Mouse (Mus musculus): ENCODE data around the gene Chic1.

Chic1 gene

DNA sequence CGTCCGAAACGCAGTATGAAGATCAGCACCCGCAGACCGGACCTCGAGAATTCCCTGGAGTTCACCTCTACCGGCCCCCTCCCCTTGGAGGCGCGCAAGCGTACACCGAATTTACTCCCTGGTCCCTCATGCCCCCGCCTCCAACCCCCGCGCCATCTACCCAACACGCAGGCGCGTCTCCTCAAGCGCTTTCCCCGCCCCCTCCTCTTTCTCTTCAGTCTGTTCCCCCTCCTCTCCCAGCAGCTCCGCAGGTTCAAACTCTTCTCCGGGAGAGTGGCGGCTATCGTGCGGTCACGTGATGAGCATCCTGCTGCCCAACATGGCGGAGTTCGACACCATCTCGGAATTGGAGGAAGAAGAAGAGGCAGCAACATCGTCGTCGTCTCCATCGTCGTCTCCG is at the start of gene Chic1:
Chic1 (plus strand) TSS at position 190 of the 400 bp plus-strand sequence.
- peak; percentile 81 to 85 for DNase-seq (ENCODE audit: low spot score in 2 of 2)

- DNase-seq (ENCODE audit: low spot score in 2 of 2): no peak
Observed at GRCm38 (mm10) chrX:103308262-103308661, 48.0 kb upstream of the Chic1 start.

GRCm38 (mm10) chrX:103311723-103312122 is 44.6 kb upstream of the Chic1 start:
- DNase-seq (ENCODE audit: low spot score in 2 of 2): no peak

GRCm38 (mm10) chrX:103314146-103314545 is 42.1 kb upstream of the Chic1 start:
- no peak for DNase-seq (ENCODE audit: low spot score in 2 of 2)

DNA sequence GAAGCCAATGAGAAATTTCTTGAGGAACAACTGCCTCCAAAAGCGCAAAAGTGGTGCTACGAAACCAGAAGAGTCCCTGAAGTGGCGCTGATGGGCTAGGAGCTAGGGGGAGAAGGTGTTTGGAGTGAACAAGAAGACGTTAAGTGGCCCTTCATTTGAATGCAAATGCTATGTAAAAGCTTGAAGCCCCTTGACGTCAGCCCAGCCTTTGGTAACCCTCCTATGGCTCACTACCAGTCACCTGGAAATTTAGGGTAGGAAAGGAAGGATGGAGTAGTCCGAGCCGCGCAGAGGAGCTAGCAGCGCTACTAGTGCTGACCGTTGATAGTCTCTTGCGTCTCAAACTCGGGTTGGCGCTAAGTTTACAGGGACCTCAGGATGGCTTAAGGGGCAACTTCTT is 35.1 kb upstream of the Chic1 start, which contains the start of gene Cdx4:
Cdx4 (plus strand) TSS at position 253 of the 400 bp plus-strand sequence.
- DNase-seq (ENCODE audit: low spot score in 2 of 2): no peak

GRCm38 (mm10) chrX:103325900-103326299 is 30.4 kb upstream of the Chic1 start:
- DNase-seq (ENCODE audit: low spot score in 2 of 2): no peak

- DNase-seq (ENCODE audit: low spot score in 2 of 2): no peak
Observed at GRCm38 (mm10) chrX:103329386-103329785, 26.9 kb upstream of the Chic1 start.

DNA sequence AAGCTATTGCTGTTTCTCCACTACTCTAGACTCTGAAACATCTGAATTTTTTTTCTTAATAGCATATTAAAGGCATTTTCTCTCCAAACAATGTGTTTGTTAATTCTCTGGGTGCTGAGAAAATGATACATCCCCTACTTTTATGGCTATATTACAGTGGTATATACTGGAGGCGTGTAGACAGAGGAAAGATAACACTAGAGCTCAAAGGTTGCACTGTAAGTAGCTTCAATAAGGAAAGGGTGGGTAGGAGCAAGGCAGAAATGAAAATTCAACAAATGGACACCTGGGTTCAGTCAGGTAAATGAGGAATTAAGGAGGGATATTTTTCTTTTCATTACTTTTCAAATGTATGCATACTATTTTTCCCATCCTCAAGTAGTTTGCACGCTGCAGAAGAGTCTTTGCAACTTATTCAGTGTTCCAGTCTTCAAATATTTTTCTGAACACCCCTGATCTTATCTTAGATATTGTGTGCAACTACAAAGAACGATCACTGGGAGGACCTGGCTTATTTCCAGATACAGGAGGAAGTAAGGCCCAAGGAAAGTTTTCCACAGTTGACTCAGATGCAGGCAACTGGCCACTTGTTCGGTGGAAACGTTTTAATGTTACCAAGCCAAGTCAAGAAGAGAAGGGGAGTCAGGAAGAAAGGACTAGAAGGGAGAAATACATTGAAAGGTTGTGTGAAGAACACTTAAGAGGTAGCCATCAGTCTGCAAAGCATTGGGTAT is 25.0 kb upstream of the Chic1 start:
- DNase-seq (ENCODE audit: low spot score in 2 of 2): no peak

GRCm38 (mm10) chrX:103341369-103342113 is 14.7 kb upstream of the Chic1 start:
- DNase-seq (ENCODE audit: low spot score in 2 of 2): no peak

DNA sequence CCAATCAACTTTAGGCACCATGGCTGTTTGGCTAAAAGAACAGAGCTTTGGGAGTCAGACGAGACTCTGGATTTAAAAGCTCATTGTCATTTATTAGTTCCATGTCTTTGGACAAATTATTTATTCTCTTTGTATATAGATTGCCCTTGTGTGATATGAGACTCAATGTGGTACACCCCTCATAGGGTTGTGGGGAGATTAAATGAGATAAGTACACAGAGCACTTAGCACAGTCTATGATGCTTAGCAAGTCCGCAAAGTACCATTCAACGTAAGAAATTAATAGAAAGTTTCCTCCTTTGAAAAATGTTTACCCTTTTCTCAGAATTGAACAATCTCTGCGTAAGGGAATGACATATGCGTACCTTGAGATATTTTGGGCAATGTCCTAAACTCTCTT is 492 bp upstream of the Chic1 start:
- DNase-seq (ENCODE audit: low spot score in 2 of 2): no peak

DNA sequence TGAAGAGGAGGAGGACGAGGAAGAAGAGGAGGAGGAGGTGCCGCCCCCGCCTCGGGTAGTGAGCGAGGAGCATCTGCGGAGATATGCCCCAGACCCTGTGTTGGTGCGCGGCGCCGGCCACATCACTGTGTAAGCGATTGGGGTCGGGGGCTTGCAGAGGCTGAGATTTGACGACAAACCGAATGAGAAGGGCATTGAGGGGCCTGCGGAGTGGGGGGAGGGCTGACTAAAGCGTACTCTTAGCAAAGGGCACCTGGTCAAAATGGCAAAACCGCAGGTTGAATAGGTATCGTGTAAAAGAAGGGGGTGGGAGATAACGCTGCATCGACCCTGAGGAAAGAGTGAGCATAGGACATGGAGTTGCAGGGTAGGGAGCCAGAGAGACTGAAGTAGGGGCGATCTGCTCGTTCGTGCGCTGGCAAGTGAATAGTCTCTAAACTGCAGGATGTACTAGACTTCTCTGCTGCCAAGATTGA is 523 bp downstream of the Chic1 start:
- peak in 1 of 2 experiments; percentile 22 for DNase-seq (ENCODE audit: low spot score in 2 of 2)

DNA sequence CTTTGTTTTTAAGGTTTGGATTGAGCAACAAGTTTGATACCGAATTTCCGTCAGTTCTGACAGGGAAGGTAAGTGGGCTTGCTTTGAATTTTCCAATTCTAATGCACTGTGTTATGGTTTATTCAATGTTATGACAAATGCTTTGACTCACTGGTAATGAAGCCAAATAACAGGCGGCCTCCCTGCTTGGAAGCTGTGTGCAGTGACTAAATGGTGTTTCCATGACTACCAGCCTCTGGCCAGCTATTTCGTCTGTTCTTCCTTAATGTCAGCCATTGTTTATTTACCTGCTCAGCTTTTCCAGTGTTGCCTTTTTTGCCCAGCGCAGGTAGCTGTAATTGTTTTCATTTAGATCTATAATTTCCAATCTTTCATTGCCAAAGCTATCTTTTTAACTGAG is 9.9 kb downstream of the Chic1 start:
- DNase-seq (ENCODE audit: low spot score in 2 of 2): no peak

DNA sequence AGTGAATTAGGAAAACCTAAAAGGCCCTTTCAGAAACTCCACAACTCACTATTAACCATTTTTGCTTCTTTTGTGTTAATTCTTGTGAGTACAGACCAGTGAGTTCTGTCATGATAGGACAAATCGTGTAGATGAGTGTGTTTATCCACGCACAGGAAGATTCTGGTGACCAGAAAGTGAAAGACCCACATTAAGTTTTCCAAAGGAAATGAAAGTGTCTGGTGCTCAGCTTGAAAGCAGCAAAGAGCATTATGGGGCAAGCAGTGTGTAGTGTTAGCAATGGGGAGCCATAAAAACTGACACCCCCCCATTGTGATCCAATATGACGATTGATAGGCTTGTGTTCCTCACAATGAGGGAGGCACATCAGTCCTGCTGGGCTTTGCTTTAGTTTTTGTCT is 12.4 kb downstream of the Chic1 start:
- DNase-seq (ENCODE audit: low spot score in 2 of 2): no peak

DNA sequence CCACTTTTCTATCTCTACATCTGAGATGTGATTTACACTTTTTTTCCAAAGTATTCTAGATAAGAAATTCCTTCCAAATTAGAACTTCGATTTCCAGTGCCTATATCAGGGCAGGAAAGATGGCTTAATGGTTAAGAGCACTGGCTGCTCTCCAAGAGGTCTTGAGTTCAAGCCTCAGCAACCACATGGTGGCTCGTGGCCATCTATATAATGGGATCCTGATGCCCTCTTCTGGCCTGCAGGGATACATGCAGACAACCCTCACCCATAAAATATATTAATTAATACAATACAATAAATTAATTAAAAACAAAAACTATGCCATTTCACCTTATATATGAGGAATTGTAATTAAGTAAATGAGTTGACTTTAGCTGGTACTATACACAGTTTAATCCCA is 14.9 kb downstream of the Chic1 start:
- no peak for DNase-seq (ENCODE audit: low spot score in 2 of 2)

DNA sequence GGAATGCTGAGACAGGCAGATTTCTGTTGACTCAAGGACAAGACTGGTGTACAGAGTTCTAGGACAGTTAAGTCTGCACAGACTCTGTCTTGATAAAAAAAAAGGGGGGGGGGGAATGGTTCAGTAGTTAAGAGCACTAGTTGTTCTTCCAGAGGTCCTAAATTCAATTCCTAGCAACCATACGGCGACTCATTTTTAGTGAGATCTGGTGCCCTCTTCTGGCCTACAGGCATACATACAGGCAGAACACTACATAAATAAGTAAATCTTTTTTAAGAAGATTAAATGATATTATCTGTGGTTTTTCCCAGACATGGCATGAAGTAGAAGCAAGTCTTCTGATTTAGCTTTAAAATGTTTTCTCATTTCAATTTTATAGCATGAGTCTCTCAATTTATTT is 15.4 kb downstream of the Chic1 start:
- DNase-seq (ENCODE audit: low spot score in 2 of 2): no peak

GRCm38 (mm10) chrX:103374250-103374649 is 18.0 kb downstream of the Chic1 start:
- DNase-seq (ENCODE audit: low spot score in 2 of 2): peak in 1 of 2 experiments; percentile 8

- no peak for DNase-seq (ENCODE audit: low spot score in 2 of 2)
Observed at GRCm38 (mm10) chrX:103384528-103384927, 28.3 kb downstream of the Chic1 start.

DNA sequence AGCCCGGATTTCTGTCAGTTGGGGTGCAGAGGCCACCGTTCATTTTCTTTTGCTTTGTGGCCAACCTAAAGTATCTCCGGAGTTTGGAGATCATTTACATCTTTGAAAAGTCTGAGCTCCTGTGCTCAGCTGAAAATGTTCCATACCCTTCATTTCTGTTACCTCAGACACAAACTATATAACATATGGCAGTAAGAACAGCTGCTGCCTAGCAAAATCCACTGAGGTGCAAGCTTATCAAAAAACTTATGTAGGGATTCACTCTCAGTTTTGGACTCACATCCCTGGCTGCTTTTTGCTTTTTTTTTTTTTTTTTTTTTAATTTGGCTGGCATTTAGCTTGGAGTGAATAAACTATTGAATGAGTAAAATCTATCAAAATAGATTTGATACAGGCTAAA is 31.9 kb downstream of the Chic1 start:
- no peak for DNase-seq (ENCODE audit: low spot score in 2 of 2)

DNA sequence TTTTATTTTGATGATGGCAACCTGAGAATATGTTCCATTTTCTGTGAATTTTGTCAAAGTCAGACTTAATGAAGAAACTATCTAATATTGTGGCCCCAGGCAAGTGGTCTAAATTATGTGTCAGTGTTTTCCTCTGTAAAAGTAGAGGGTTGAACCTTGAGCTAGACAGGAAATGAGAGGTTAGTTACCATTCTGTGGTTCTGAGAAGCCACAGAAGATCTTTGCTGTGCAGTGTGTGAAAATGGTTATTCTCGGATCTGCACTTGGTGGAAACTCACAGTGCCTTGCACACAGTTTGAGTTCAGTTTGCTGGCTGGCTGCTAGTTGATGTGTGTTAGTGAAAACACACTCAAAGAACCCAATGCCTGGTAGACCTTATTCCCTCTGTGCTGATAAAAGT is 37.6 kb downstream of the Chic1 start:
- no peak for DNase-seq (ENCODE audit: low spot score in 2 of 2)

- no peak for DNase-seq (ENCODE audit: low spot score in 2 of 2)
Observed at GRCm38 (mm10) chrX:103405021-103405420, 48.7 kb downstream of the Chic1 start.

- no peak for DNase-seq (ENCODE audit: low spot score in 2 of 2)
Observed at GRCm38 (mm10) chrX:103414167-103414566, 57.9 kb downstream of the Chic1 start, which contains the start of gene Tsx. Gene Tsx, plus strand, starts transcription at chrX:103414467.

- DNase-seq (ENCODE audit: low spot score in 2 of 2): no peak
Observed at GRCm38 (mm10) chrX:103421710-103422109, 65.4 kb downstream of the Chic1 start, which contains the start of gene Gm26992. Gene Gm26992, plus strand, starts transcription at chrX:103422010.

DNA sequence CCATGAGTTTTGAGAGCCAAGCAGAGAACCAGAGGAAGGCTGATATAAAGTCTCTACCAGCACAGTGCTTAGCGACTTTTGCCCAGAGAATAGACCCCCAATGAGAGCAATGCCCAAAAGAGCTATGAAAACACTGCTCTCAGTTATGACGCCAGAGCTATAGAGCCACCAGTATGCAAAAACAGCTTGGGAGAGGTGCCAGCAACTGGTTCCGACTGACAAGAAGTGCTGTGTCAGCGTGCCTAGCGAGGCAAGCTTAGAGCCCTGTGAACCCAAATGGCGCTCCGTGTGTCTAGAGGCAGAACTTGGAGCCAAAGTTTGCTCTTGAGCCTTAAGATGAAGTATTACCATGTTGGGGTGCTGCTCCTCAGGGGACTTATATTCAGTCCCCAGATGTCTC is 71.4 kb downstream of the Chic1 start:
- no peak for DNase-seq (ENCODE audit: low spot score in 2 of 2)
